Mouse (Mus musculus) spleen, embryonic (tissue): ENCODE data around the gene Tekt5.

Experiments used
- CTCF ChIA-PET: fragments of 350-600 bp; sonication (Branson Sonifier 250); formaldehyde crosslinking; loops from one replicate; lab custom pipeline; 2022; lab: Charles Lee

The Tekt5 gene

DNA sequence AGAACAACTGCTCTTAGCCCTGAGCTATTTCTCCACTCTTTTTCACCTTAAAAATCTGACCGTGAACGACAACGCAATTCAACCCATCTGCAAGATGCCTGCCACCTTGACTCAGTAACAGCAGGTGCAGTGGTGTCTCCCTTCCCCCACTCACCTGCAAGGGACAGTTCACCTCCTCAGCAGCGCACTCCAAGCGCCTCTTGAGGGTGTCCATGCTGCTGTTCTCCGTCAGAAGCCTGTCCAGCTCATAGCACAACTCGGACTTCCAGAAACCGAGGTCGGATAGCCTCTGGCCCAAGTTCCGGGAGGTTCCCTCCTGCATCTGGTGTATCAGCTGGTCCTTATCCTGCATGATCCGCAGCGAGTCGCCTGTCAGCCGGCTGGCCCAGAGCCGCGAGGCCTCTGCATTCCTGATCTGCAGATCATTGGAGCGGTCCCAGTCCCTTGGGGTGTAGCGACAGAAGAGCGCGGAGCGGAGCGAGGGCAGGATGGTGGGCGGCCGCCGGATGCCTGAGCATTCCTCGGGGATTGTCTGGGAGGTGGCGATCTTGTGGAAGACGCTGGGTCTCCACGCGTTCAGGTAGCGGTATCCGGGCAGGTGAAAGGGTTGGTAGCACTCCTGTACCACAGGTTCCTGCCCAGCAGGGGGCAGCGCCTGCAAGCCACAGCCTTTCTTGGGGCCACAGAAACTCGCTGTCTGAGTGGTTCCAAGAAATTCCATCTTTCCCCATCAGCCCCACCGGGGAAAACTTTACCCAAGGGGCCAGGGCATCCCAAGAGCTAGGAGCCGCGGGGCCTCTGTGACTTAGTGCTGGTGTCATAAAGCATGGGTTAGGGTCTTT, at the start of gene Tekt5:
Tekt5 (minus strand) TSS at position 792 of the 842 bp plus-strand sequence.
- CTCF ChIA-PET = interaction anchor here (0.7 to 1.1 kb wide), 3 partner anchors 16 to 222 kb away, joined by 3 to 5 read pairs (median 4); no protein-coding TSS in a partner anchor

GRCm38 (mm10) chr16:10443723-10444122, 48.4 kb upstream of the Tekt5 start:
- CTCF ChIA-PET = no interaction called here

DNA sequence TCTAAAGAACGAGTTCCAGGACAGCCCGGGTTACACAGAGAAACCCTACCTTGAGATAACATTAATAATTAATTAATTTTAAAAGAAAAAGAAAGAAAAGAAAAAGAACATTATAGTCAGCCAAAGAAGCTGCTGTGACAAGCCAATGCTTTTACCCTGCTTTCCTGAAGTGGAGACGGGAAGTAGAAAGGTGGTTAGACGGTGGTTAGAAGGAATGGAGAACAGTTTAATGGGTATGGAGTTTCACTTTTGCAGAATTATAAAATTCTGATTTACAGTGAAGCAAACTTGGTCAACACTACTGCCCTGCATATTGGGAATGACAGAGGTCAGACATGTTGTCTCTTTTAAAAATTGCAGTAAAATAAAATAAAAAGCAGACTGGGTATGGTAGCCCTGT, 46.5 kb upstream of the Tekt5 start:
- CTCF ChIA-PET = no interaction called here

- CTCF ChIA-PET = no interaction called here
Measured at GRCm38 (mm10) chr16:10441328-10441727, 46.0 kb upstream of the Tekt5 start.

GRCm38 (mm10) chr16:10438055-10438454, 42.8 kb upstream of the Tekt5 start:
- CTCF ChIA-PET = no interaction called here

GRCm38 (mm10) chr16:10436166-10436565, 40.9 kb upstream of the Tekt5 start:
- CTCF ChIA-PET = no interaction called here

- CTCF ChIA-PET = interaction anchor here (0.7 kb wide), 1 partner anchor 52 kb away, joined by 3 read pairs; no protein-coding TSS in a partner anchor
Measured at GRCm38 (mm10) chr16:10433344-10433743, 38.1 kb upstream of the Tekt5 start.

- CTCF ChIA-PET = no interaction called here
Measured at GRCm38 (mm10) chr16:10432387-10432786, 37.1 kb upstream of the Tekt5 start.

DNA sequence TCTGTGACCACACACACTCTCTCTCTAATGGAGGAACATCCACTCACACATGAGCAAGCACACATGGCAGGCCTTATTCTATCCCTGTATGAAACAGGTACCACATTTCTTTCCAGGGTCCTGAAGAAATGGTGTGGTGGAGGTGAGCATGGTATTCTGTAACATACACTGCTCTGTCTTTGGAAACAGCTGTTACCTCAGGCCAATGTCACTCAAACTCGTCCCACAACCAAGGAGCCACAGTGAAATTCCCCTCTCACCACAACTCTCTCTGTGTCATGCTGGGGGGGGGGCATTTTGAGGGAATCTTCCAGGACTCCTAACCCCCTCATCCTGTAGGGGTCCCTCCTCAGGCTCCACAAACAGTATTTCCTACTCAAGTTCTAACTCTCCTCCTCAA, 36.6 kb upstream of the Tekt5 start:
- CTCF ChIA-PET = no interaction called here

- CTCF ChIA-PET = no interaction called here
Measured at GRCm38 (mm10) chr16:10420447-10421054, 25.3 kb upstream of the Tekt5 start.

- CTCF ChIA-PET = interaction anchor here (0.6 to 0.9 kb wide), 3 partner anchors 34 to 105 kb away, joined by 3 to 7 read pairs (median 3); no protein-coding TSS in a partner anchor
Measured at GRCm38 (mm10) chr16:10417723-10418259, 22.5 kb upstream of the Tekt5 start.

- CTCF ChIA-PET = interaction anchor here (0.8 to 0.9 kb wide), 3 partner anchors 35 to 103 kb away, joined by 3 to 7 read pairs (median 3); no protein-coding TSS in a partner anchor
Measured at GRCm38 (mm10) chr16:10416866-10417265, 21.6 kb upstream of the Tekt5 start.

- CTCF ChIA-PET = no interaction called here
Measured at GRCm38 (mm10) chr16:10415976-10416375, 20.7 kb upstream of the Tekt5 start.

GRCm38 (mm10) chr16:10411764-10412746, 16.8 kb upstream of the Tekt5 start, which contains the start of gene Nubp1:
Gene Nubp1 (plus strand): TSS chr16:10411948.
- CTCF ChIA-PET = no interaction called here

GRCm38 (mm10) chr16:10399160-10399559, 3.9 kb upstream of the Tekt5 start:
- CTCF ChIA-PET = interaction anchor here (0.7 to 1.0 kb wide), 5 partner anchors 16 to 127 kb away, joined by 3 to 12 read pairs (median 4); no protein-coding TSS in a partner anchor

- CTCF ChIA-PET = interaction anchor here (0.7 to 1.0 kb wide), 5 partner anchors 16 to 127 kb away, joined by 3 to 12 read pairs (median 4); no protein-coding TSS in a partner anchor
Measured at GRCm38 (mm10) chr16:10398755-10399154, 3.5 kb upstream of the Tekt5 start.

- CTCF ChIA-PET = interaction anchor here (0.6 kb wide), 1 partner anchor 125 kb away, joined by 5 read pairs; no protein-coding TSS in a partner anchor
Measured at GRCm38 (mm10) chr16:10392587-10392986, 2.7 kb downstream of the Tekt5 start.

GRCm38 (mm10) chr16:10388634-10389365, 6.5 kb downstream of the Tekt5 start:
- CTCF ChIA-PET = no interaction called here

DNA sequence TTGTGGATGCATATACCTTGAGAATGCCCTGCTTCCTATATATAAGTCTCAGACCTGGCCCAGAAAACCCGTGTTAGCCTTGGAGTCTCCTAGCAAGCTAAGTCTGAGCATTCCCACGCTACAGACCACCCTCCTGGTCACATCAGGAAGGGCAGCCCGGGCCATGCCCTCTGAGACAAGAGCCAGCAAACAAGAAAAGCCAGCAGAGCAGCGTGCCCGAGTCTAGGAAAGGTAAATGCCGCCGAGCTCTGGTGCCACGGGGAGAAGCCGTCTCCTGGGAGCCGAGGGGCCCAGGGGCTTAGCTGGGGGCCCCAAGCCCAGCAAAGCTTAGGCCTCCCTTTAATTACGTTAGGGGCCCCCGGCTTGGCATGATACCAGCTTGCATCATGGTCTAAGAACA, 10.0 kb downstream of the Tekt5 start:
- CTCF ChIA-PET = no interaction called here

DNA sequence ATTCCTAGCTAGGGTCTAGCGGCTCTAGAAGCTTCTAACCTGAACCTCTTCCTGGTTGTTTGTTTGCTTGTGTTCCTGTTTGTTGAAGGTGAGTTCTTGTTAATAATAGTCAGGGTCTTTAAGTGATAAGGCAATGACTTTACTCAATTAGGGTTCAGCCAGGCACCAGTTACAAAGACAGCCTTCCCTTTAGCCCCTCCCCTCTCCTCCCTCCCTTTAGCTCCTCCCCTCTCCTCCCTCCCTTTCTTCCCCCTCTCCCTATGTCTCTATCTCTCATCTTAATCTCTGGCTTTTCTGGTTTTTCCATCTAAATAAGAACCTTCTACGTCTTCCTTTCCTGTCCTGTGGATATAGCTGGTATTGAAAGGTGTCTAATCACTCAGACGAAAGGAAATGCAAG, 10.7 kb downstream of the Tekt5 start:
- CTCF ChIA-PET = no interaction called here
